Mouse (Mus musculus) heart, adult 11 months (tissue): ENCODE results near the gene Pitpnm2.
A peak's percentile ranks its signal among the peaks of the same experiment; 100 is the strongest.

Source experiments
- DNase-seq: peaks from one replicate; pipeline ENCODE4 v3.0.0; 2022

Pitpnm2 gene

DNA sequence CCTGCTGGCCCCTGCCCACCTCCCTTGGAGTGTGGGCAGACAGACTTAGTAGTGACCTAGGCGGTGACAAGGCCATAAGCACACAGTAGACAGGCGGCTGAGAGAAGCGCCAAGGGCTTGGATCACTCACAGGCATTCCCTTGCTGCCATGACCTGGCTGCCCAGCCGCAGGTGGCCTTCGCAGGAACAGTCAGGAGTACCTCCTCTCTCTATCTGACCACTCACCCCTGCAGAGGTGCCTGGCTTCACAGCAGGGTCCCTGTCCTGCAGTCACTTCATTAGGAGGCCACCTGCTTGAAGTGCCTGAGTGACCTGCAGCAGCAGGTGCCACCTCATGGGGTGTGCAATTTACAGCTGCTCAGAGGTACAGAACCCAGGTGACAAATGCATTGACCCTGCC lies 50.4 kb downstream of the Pitpnm2 start:
- DNase-seq, result peak; percentile 91

DNA sequence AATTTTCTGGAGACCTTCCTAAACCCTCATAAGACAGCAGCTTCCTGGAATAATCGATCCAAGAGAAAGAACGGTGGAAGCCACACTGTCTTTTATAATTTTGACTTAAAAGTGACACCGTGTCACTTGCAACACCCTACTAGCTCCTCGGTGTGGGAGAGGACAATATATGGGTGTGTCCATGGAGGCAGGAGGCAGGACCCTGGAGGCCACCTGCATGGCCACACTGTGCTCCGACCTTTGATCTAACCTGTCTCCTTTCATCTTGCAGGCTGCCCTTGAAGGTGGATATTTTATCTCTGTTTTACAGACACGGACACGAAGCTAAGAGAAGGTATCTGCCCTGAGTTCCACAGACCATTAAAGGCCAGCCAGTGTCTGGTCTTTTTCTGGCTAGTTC lies 51.1 kb downstream of the Pitpnm2 start:
- DNase-seq, result no peak

DNA sequence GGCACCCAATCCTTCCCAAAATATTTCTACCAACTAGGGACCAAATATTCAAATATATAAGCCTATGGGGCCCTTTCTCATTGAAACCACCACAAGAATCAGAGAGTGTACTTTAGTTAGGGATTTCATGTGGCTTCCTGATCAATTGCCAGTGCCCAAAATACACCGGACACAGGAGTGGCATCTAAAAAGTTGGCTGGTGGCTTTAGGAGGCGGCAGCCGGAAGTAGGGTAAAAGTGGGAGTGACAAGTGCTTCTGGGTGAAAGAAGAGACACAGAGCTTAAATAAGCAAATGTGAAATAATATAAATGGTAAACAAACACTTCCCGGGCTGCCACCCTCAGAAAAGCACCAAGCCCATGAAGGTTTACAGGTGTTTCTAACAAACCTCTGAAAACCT lies 53.5 kb downstream of the Pitpnm2 start:
- peak; percentile 92 for DNase-seq

DNA sequence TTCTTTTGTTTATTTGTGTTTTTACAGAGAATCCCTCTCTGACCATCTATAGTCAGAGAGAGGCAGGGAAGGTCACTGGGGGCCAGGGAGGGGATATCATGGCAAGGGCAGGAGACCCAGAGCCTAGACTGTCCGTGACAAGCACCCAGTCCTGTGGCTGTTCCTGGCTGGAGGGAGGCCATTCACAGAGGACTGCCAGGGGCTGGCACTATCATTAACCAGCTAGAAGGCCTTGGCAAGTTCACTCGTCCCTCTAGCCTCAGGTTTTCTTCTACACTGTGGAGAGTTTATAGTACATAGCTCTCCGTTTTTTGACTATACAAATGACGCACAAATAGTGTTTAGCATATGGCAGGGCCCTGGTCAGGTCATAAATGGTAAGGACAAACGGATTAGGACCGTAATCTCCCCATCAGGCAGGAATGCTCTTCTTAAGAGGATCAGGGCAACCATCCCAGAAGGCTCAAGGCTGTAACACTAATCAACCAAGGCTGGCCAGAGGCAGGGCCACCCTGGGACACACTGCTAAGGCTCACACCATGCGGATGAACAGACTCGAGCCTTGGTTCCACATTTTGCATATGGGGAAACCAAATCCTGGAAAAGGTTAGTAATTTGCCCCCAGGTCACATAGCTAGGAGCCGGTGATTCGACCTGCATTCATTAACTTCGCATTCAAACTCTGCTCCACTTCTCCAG lies 55.0 kb downstream of the Pitpnm2 start:
- DNase-seq, result peak; percentile 96

DNA sequence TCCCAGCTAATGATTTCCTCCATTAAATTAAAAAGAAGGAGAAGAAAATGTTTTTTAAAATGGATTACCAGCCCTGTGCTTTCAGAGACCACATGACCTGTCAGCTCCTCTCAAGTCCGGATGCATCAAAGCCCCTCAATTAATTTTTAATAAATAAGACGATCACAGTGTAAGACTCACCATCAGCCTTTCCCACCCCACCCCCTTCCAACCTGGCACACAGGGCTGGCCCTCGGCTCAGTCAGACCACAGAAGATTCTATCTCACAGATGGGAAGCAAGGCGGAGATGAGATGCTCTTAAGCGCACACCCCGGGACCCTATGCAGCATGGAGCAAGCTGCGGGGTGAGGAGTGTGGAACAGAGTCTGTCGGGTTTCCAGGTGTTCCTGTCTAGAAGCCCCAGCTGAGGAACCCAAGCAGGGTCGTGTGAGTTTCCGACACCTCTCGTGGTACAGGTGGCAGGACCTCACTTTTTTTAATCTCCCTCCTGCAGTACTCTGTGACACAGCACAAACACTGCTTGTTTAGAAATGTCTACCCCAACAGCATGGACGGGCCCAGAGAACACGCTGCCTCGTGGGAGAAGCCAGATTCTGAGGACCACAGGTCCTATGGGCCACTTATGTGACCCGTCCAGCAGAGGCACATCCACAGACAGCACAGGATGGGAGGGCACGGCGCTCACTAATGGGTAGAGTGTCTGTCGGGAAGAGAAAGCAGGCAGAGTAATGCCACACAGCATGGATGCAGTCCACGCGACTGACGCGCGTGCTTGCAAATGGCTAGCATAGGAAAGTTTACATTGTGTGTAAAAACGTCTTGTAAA lies 56.1 kb downstream of the Pitpnm2 start:
- DNase-seq, result peak; percentile 90

DNA sequence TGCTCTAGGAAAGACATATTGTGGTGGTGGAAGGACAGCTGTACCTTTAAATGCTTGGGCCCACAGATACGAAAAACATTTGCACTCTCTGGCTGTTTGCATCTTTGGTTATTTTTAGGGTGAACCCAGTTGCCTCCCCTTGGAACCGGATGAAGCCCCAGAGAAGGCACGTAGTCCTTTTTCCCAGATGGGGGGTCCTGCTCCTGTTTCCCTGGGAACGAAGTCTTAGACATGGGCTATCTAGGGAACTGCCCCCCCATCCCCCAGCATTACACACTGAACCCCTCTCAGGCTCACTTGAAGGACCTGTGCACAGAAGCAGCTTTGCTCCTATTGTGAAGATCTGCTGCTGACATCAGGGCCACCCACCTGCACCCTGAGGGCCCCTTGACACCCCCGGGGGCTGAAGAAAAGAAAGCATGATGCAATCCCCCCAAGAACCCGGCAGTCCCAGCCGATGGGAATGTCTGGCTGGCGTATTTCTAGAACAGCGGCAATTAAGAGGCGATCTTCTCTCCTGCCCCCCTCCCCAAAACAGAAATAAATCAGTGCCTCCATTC lies 56.8 kb downstream of the Pitpnm2 start:
- peak; percentile 96 for DNase-seq

DNA sequence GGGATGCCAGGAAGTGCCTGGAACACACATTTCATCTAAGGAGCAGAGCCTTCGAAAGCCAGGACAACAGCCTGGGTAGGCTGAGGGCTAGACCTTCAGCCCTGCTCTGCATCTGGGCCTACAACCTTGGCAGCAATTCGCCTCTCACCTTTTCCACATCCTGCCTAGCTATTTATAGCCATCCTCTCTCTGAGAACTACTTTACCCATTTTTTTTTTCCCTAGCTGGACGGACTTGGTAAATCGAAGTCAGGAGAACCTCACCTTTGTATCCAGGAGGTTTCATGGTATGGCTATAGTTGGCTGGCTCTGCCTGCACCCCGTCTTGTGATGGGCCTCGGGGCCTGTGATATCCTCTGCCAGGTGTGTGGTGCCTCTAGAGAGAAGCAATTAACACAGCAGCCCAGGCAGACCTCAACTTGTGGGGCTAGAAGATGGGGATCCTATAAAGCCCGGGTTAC lies 57.3 kb downstream of the Pitpnm2 start:
- peak; percentile 96 for DNase-seq

DNA sequence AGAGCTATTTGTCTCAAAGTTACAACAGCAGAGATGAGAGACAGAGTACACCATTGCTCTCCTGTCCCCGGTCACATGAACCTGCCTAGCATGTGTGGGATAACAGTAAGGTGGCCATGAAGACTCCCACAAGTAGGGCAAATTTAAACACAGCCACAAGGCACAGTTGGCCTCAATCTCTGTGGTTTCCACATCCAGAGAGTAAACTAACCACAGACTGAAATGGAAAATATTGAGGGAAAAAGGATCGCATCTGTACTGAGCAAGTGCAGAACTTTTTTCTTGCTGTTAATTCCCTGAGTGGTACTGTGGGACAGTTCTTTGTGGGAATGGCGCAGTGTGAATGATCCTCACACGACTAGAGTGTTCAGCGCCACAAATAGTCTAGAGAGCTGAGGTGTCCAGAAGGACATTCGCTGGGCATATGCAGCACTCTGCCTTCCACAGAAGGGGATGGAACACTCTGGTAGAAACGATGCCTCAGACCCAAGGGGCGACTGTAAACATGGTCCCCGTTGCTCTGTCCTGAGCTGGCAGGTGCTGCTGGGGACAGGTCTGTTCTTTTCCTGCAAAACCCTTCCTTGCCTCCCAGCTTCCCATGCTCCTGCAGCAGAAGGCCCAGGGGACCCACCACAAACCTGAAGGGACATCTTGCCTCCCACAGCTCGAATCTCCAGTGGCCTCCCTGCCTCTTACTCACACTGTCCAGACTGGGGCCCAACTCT lies 59.3 kb downstream of the Pitpnm2 start:
- DNase-seq, result peak; percentile 91

DNA sequence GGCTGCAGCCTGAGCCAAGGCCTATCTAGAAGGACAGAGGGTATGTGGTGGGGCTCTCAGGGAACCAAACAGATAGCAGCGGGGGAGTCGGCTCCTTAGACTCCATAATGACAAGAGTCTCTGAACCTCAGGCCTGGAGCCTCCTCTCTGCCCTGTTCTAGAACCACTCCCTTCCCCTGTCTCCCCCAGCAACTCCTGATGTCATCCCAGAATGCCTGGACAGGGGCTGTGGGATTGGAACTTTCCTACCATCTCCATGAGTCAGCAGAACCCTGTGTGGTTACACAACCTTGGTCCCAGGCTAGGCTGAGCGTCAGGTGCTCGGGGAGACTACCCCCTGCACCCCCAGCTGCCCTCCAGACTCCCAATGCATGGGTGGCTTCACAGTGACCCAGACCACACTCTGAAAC lies 60.0 kb downstream of the Pitpnm2 start:
- DNase-seq, result no peak

DNA sequence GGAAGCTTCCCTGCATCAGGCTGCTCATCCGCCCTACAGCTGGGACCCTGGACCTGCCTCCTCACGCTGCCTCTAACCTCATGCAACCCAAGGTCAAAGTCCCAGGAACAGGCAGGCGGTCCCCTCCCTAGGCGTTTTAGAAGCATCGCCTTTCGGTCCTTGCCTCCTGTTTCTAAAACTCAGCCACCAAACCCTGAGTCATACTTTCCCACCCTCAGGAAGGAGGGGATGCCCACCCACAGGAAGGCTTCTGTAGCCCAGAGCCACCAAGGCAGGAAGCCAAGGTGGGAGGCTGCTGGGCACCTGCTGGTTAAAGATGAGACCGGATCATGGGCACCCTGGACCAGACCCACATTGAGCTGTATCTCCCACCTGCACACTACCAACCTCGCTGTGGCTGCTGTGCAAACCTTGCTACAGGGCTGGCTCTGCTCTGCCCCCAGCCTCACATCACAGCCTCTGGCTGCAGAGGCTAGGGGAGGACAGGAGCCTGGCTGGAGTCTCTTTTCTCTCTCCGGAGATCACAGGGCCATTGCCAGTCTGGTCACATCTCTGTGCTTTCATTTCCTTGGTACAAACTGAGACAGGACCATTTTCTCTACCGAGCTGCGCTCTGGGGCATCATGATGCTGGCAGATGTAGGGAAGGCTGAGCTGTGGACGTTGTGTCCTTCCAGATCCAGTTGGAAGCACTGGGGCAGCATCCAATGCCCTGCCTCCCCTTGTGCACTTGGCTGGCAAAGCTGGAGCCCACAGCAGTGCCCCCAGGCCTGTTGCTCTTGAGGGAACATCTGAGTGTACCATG lies 61.9 kb downstream of the Pitpnm2 start:
- DNase-seq, result peak; percentile 95

DNA sequence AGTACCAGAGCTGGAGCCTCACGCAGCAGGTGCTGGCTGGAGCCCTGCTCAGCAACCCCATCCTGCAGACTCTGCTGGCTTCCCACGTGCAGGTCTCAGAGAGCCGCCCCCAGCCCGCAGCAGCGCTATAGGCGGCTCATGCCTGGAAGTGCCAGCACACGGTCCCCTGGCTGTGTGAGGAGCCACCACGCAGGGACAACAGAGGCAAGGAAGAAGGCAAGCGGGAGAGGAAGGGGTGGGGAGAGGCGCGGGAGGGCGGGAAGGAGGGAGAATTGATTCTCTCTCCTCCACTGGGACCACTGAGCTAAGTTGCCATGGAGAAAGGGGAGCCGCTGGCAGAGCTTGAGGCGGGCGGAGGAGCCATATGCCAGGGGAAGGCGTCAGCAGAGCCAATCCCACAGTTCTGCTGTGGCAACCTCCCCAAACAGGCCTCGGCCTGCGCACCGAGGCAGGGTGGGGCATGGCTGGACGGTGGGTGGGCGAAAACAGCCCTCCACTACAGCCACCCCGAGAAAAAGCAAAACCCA lies 62.5 kb downstream of the Pitpnm2 start:
- DNase-seq, result peak; percentile 94

DNA sequence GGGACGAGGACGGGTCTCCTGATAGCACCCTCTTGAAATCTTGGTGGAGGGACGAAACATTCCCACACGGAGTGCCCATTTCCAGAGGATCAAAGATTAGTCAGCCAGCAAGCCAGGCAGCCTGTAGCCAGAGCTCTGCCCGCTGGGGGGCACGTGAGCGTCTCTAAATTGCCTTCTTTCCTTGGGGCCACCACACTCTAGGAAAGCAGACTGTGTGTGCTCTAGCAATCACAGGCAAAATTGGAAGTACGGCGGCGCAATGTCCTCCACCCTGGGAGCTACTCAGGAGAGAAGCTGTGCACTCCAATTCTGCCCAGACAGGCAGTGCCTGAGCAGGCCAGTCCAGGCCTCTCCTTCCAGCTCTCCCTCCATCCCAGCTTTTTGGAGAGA lies 63.1 kb downstream of the Pitpnm2 start:
- DNase-seq, result no peak

DNA sequence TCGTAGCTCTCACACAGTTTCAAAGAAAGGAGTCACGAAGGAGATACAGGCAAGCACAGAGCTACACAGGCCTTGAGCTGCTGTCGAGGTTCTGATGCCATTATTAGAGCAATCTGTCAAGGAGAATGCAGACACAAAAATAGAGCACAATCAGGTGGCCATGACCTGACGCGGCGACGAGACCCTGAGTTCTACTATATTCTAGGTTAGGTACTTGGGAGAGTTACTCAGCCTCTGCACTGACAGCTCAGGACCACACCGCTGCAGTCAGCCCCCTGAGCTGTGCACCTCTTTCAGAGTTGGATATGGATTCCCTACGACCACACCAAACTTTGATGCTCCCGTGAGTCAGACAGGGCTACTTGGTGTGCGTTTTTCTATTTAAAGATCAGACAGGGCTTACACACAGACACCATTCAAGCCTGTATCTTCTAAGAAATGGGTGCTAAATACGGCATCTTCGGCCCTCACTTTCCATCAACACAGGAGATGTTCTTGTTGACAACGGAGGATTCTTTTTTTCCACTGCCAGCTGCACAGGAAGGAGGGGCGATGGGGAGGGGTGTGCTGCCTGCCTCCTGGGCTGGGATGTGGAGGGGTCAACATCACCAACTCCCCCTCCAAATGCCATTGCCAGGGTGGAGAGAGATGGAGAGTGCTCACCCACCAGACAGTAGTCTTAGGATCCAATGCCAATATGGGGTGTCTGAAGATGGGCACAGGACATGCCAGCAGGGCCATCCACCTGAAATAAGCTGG lies 63.7 kb downstream of the Pitpnm2 start:
- no peak for DNase-seq

DNA sequence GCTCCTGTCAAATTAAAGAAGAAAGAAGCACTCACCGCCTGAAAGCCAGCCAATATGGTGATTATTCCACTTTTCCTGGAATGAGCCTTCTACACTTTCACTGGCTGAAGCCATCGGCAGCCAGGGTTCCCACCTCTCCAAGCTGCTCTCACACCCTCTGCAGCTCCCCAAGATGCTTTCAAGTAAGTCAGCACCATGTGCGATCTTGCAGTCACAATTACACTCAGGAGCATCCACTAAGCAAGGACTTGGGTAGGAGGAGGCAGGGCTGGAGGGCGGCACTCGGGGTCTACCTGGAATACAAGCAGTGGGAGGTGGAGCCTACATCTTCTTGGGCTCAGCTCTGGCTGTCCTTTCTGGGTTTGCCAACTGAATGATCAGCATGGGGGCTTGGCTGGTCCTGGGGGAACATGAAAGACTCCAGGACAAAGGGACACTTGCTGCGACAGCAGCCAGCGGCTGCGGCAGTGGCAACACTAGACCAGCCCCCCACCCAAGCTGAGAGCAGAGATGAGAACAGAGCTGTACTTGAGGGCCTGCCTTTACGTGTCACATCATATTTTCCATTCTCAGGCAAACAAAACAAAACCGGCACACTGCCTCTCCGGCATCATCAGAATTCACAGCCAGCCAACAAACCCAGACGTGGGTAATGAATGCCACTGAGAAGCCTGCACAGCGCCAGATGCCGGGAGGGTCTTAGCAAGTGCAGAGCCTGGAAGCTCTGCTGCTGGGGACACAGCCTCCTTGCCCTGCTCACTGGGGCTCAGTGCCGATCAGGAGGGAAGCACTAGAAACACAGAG lies 64.5 kb downstream of the Pitpnm2 start:
- DNase-seq, result no peak

DNA sequence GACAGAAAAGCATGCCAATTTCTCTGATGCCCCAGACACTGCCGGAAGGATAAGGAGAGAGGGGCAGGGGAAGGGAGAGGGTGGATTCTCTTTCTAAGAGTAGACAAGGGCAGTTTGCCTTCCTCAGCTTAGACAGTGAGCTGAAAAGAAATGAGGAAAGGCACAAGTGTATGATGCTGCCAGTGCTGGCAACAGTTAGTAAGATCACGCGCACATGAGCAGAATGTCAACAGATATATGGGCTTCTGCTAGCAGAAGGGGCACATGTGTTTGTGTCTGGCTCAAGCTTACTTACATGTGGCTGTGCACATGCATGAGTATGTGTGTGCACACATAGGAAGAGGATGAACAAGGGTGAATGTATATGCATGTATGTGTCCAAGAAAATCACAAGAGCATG lies 65.4 kb downstream of the Pitpnm2 start:
- DNase-seq, result no peak

DNA sequence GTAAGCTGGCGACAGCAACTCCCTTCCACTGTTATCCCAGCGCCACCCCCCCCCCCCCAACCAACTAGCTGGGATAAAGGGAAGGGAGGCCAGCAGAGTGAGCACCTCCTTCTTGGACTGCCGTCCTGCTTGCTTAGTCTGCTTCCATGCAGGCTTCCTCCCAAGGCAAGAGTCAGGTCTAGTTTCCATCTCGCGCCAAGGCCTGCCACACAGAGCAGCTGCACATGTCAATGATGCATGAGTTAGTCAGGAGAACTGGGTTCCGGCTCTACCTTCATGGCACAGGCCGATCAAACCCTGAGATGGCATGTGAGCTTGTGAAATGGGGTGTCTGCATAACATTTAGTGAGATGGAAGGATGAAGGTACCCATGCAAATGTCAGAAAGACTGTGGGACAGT lies 66.9 kb downstream of the Pitpnm2 start:
- no peak for DNase-seq

DNA sequence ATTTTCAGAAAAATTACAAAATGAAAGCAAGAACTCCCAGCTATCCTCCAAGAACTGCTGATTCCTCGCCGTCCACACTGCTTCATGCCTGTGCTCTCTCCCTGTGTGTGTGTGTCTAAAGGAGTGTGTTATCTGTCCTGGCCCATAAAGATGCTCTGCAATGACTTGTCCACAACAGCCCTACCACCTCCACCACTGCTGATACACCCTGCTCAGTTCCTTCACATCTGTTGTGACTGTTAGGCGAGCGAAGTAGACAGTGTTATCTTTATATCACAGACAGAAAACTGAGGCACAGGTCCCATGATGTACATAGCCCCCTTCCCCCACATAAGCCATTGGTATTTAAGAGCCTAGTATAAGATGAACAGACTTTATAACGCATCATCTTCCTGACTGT lies 67.5 kb downstream of the Pitpnm2 start:
- no peak for DNase-seq

DNA sequence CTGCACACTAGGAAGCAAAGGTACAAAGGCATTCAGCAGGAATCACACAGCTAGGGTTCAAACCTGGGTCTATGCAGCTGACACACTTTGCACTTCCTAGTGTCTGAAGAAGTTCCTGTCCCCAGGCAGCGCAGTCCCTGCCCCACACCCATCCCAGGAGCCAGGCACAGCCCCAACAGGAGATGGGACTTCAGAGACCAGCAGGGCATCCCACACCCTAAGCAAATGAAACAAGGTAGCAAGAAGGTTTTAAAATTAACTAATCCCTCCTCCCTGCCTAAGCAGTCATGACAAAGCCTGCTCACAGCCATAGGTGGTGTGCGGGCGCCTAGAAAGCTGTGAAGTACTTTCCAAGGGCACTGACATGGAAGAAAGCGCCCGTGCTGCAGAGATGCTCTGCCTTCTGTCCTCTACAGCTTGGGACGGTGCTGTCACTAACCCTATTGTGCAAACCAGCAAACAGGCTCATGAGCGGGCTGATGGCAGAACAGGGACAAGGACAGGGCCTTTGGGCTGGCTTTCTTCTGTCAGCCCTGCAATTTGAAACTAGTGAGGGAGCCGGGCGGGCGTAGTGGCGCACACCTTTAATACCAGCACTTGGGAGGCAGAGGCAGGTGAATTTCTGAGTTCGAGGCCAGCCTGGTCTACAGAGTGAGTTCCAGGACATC lies 68.9 kb downstream of the Pitpnm2 start:
- no peak for DNase-seq

DNA sequence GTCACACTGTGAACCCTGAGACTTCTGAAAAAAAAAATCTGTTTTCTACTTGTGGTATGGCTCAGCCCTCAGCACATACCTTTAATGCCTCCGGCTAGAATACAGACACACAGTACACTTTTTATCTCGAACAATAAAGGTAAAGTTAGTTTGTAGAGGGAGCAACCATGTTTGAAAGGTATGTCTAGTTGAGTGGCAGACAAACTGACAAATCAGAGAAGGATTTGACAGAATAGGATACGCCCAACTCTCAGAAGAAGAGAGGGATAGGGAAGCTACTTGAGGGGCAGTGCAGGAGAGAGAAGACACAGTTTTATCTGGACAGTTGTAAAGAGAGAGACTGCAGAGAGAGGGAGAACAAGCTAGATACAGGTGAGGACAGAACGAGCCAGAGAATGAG lies 70.1 kb downstream of the Pitpnm2 start:
- DNase-seq, result no peak

DNA sequence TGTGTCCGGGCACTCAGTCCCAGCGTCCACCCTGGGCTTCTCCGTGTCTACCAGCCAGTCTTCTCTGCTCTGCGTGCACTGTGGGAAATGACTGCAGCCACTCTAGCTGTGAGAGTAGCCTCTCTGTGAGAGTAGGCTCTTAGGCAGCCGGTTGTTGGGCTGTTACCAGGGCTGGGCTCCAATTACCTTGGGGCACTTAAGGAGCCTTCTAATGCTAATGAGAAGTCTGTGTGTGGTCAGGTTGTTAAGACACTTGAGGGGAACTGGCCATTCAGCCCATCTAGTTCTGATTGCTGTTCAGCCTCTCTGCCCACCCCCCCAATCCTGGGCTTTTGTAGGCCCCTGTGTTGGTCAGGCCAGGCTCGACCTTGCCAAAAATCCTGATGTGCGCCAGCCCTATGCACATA lies 72.8 kb downstream of the Pitpnm2 start:
- DNase-seq, result no peak
